Mouse (Mus musculus) brain, embryonic 14.5 days (tissue): ENCODE results near the gene Lingo1.

Experiments
- CTCF ChIP-seq: fragments of 200-500 bp; IDR thresholded peaks from 2 replicates; pipeline ENCODE4 v1.5.1; 2012; ENCODE audit warnings: inconsistent platforms, mild to moderate bottlenecking, moderate library complexity, borderline replicate concordance; ENCODE audit not compliant: insufficient read depth, insufficient read length; ENCODE audit errors: extremely low read depth
- POLR2A ChIP-seq: fragments of 200-500 bp; IDR thresholded peaks from 2 replicates; pipeline ENCODE4 v1.6.1; 2012; ENCODE audit warnings: mild to moderate bottlenecking, inconsistent platforms, borderline replicate concordance; ENCODE audit not compliant: poor library complexity, insufficient read depth, insufficient read length, severe bottlenecking; ENCODE audit errors: extremely low read depth

DNA sequence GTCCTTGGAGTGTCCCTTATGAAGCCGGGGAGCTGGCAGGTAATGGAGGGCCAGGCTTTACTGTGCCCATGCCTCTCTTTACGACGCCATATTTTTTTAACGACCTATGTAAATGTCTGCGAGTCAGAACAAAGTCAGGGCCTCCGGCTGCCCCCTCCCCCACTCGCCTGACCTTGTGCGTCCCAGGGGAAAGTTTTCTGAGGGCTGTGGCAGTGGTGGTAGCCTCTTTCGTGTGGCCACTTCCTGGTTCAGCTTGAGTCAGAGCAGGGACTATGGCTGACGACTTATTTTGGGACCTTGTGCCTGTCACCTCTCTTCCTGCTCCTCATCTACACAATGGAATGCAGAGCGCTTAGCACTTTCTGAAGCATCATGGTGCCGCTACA, 183.5 kb downstream of the Lingo1 start:
- TF ChIP-seq CTCF (no peak), POLR2A (no peak)
